Comparison of ENCODE assay signal across 12 mouse cellular contexts in the genomic region with DNA sequence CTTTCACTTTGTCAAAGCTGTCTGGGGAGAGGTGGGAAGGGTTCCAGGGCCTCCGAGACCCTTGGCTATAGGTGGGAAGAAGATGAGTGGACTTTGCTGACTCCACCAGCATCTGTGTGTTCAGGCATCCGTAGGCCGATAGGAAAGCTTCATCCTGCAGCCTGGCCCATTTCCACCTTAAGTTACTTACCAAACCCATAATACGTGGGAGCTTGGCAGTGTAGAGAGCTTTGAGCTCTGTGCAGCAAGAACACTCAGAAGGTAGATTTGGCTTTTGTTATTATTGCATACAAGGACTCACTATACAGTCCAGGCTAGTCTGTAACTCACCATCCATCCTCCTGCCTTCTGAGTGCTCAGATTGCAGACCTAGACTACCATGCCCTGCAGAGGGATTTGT.
"Had no signal": no experiment of that assay in that cellular context is flagged by ENCODE, and none has a peak within 500 bp of the region (broad histone marks: within the 10 kb centered on the region; RNA-seq: fewer than 3 reads in every experiment).

No protein-coding gene starts in this region.

- H3K9ac ChIP-seq: liver, embryonic 13.5 days; liver, postnatal 0 days; lung, embryonic 15.5 days; midbrain, embryonic 13.5 days had no signal

- H3K27ac ChIP-seq: left cerebral cortex, adult 2 months; liver, embryonic 13.5 days; lung, embryonic 15.5 days; midbrain, embryonic 13.5 days had no signal

- DNase-seq: kidney, adult 8-10 months; kidney, postnatal 25 days; liver; liver, embryonic 13.5 days; liver, postnatal 0 days; right cerebral cortex, adult 18-20 months; right cerebral cortex, postnatal 25 days; thymus, adult 2 months; thymus, postnatal 25 days had no signal

- H3K4me3 ChIP-seq: left cerebral cortex, adult 2 months; liver, embryonic 13.5 days; lung, embryonic 15.5 days; midbrain, embryonic 13.5 days had no signal

- H3K36me3 ChIP-seq: liver, embryonic 13.5 days; lung, embryonic 15.5 days; midbrain, embryonic 13.5 days had no signal

- H3K4me2 ChIP-seq: liver, embryonic 13.5 days; lung, embryonic 15.5 days; midbrain, embryonic 13.5 days had no signal

- ATAC-seq: liver, postnatal 0 days; midbrain, embryonic 13.5 days had no signal

- H3K4me1 ChIP-seq: liver, embryonic 13.5 days; lung, embryonic 15.5 days; midbrain, embryonic 13.5 days had no signal

- H3K27me3 ChIP-seq: lung, embryonic 15.5 days had no signal

- H3K9me3 ChIP-seq: liver, embryonic 13.5 days; lung, embryonic 15.5 days; midbrain, embryonic 13.5 days had no signal
